Mouse (Mus musculus): Measurements from ENCODE around the gene Brdt. TPM values are rescaled to one million over a fixed set of nuclear protein-coding genes. Genes with fewer than 3 reads are reported as not detected.

Gene Brdt
- 0.59 and 0.64 TPM in 2 replicates for polyA plus RNA-seq (2015; fragmentation: Nextera tagmentation; extraction: Ambion mirVana)

- H3K4me1 ChIP-seq: no peaks in the 10 kb centered on the region
- no peak within 1 kb of the TSS for H3K9ac ChIP-seq
- H3K36me3 ChIP-seq: no peaks in the 10 kb centered on the region
- H3K27ac ChIP-seq (replicated peaks): no peak within 1 kb of the TSS
- no peaks in the 10 kb centered on the region for H3K27me3 ChIP-seq (replicated peaks)
- ATAC-seq (ENCODE audit: extremely low read depth, insufficient number of reproducible peaks, low FRiP score, low TSS enrichment): no peak
- no peak within 1 kb of the TSS for H3K4me2 ChIP-seq
- H3K9me3 ChIP-seq: no peaks in the 10 kb centered on the region
- H3K4me3 ChIP-seq: no peak within 1 kb of the TSS
- WGBS: 83% methylated on average over 30 of the region's 30 CpGs
Observed at GRCm38 (mm10) chr5:107330916-107331421, at the start of gene Brdt. Gene Brdt, plus strand, starts transcription at chr5:107331159.

- Histone ChIP-seq H3K4me2 (no peak overlapping the region), H3K4me1 (peaks cover 44% of the 10 kb centered on the region), H3K9ac (0 out of 2 replicates have a peak overlapping the region, but pooled peaks have one; percentile 8), H3K36me3 (peaks cover 9% of the 10 kb centered on the region; the same call in 1 of the 2 replicates), H3K27me3 (replicated peaks) (no peaks in the 10 kb centered on the region), H3K9me3 (peaks cover 7% of the 10 kb centered on the region; the same call in 1 of the 2 replicates), H3K27ac (replicated peaks) (no peak overlapping the region), H3K4me3 (no peak overlapping the region)
- 69% methylated on average over 9 of the region's 9 CpGs for WGBS
- ATAC-seq (ENCODE audit: extremely low read depth, insufficient number of reproducible peaks, low FRiP score, low TSS enrichment): no peak
Observed at GRCm38 (mm10) chr5:107282561-107283307, 48.2 kb upstream of the Brdt start.

GRCm38 (mm10) chr5:107283935-107284524 is 46.9 kb upstream of the Brdt start:
- no peak for ATAC-seq (ENCODE audit: extremely low read depth, insufficient number of reproducible peaks, low FRiP score, low TSS enrichment)
- WGBS: 71% methylated on average over 10 of the region's 10 CpGs
- Histone ChIP-seq H3K9me3 (peaks cover 7% of the 10 kb centered on the region; the same call in 1 of the 2 replicates), H3K9ac (no peak overlapping the region), H3K4me3 (no peak overlapping the region), H3K27me3 (replicated peaks) (no peaks in the 10 kb centered on the region), H3K4me1 (peaks cover 51% of the 10 kb centered on the region), H3K4me2 (no peak overlapping the region), H3K36me3 (peaks cover 9% of the 10 kb centered on the region; the same call in 1 of the 2 replicates), H3K27ac (replicated peaks) (no peak overlapping the region)

- H3K4me2 ChIP-seq: no peak overlapping the region
- peaks cover 5% of the 10 kb centered on the region; the same call in 1 of the 2 replicates for H3K36me3 ChIP-seq
- peaks cover 49% of the 10 kb centered on the region for H3K4me1 ChIP-seq
- H3K9ac ChIP-seq: no peak overlapping the region
- no peak overlapping the region for H3K4me3 ChIP-seq
- H3K27ac ChIP-seq (replicated peaks): no peak overlapping the region
- peaks cover 2% of the 10 kb centered on the region; the same call in 1 of the 2 replicates for H3K9me3 ChIP-seq
- 71% methylated on average over 6 of the region's 6 CpGs for WGBS
- ATAC-seq (ENCODE audit: extremely low read depth, insufficient number of reproducible peaks, low FRiP score, low TSS enrichment): no peak
- H3K27me3 ChIP-seq (replicated peaks): peaks cover 4% of the 10 kb centered on the region
Observed at GRCm38 (mm10) chr5:107285563-107285962, 45.4 kb upstream of the Brdt start.

GRCm38 (mm10) chr5:107287254-107287907 is 43.6 kb upstream of the Brdt start:
- Histone ChIP-seq H3K27me3 (replicated peaks) (peaks cover 17% of the 10 kb centered on the region), H3K4me2 (peak overlapping the region; percentile 84), H3K27ac (replicated peaks) (peak overlapping the region; percentile 25), H3K4me1 (peaks cover 45% of the 10 kb centered on the region), H3K4me3 (peak overlapping the region; percentile 97), H3K36me3 (no peaks in the 10 kb centered on the region), H3K9ac (peak overlapping the region; percentile 94), H3K9me3 (no peaks in the 10 kb centered on the region)
- 22% methylated on average over 6 of the region's 6 CpGs for WGBS
- ATAC-seq (ENCODE audit: extremely low read depth, insufficient number of reproducible peaks, low FRiP score, low TSS enrichment): no peak

GRCm38 (mm10) chr5:107287908-107288267 is 43.1 kb upstream of the Brdt start:
- no peak for ATAC-seq (ENCODE audit: extremely low read depth, insufficient number of reproducible peaks, low FRiP score, low TSS enrichment)
- Histone ChIP-seq H3K9me3 (no peaks in the 10 kb centered on the region), H3K4me3 (peak overlapping the region; percentile 97), H3K9ac (peak overlapping the region; percentile 94), H3K4me2 (peak overlapping the region; percentile 84), H3K27me3 (replicated peaks) (peaks cover 20% of the 10 kb centered on the region), H3K4me1 (peaks cover 40% of the 10 kb centered on the region), H3K36me3 (no peaks in the 10 kb centered on the region), H3K27ac (replicated peaks) (peak overlapping the region; percentile 25; the same call in 1 of the 2 replicates)
- 47% methylated on average over 5 of the region's 5 CpGs for WGBS

- peaks cover 23% of the 10 kb centered on the region for H3K27me3 ChIP-seq (replicated peaks)
Observed at GRCm38 (mm10) chr5:107288427-107289233, 42.3 kb upstream of the Brdt start.

GRCm38 (mm10) chr5:107289234-107289764 is 41.7 kb upstream of the Brdt start, which contains the start of gene Tgfbr3:
Gene Tgfbr3, minus strand, starts transcription at chr5:107289629.
- peaks cover 23% of the 10 kb centered on the region for H3K27me3 ChIP-seq (replicated peaks)
- peaks cover 27% of the 10 kb centered on the region for H3K4me1 ChIP-seq
- no peaks in the 10 kb centered on the region for H3K9me3 ChIP-seq
- peak within 1 kb of the TSS; percentile 92 for H3K27ac ChIP-seq (replicated peaks)
- H3K36me3 ChIP-seq: no peaks in the 10 kb centered on the region
- H3K9ac ChIP-seq: peak within 1 kb of the TSS; percentile 94
- H3K4me2 ChIP-seq: peak within 1 kb of the TSS; percentile 84
- H3K4me3 ChIP-seq: peak within 1 kb of the TSS; percentile 97
- under 1% methylated on average over 51 of the region's 54 CpGs for WGBS
- ATAC-seq (ENCODE audit: extremely low read depth, insufficient number of reproducible peaks, low FRiP score, low TSS enrichment): peak; percentile 83

More at GRCm38 (mm10) chr5:107288427-107289233, 42.3 kb upstream of the Brdt start:
- Histone ChIP-seq H3K4me2 (peak overlapping the region; percentile 84), H3K36me3 (no peaks in the 10 kb centered on the region), H3K9ac (peak overlapping the region; percentile 94), H3K9me3 (no peaks in the 10 kb centered on the region), H3K4me1 (peaks cover 33% of the 10 kb centered on the region), H3K4me3 (peak overlapping the region; percentile 97), H3K27ac (replicated peaks) (peak overlapping the region; percentile 92)
- ATAC-seq (ENCODE audit: extremely low read depth, insufficient number of reproducible peaks, low FRiP score, low TSS enrichment): no peak
- under 1% methylated on average over 62 of the region's 62 CpGs for WGBS

GRCm38 (mm10) chr5:107289986-107290385 is 41.0 kb upstream of the Brdt start:
- Histone ChIP-seq H3K9me3 (no peaks in the 10 kb centered on the region), H3K27ac (replicated peaks) (no peak overlapping the region), H3K4me1 (peaks cover 26% of the 10 kb centered on the region), H3K4me3 (peak overlapping the region; percentile 97), H3K36me3 (no peaks in the 10 kb centered on the region), H3K9ac (peak overlapping the region; percentile 94), H3K4me2 (peak overlapping the region; percentile 84), H3K27me3 (replicated peaks) (peaks cover 23% of the 10 kb centered on the region)
- 41% methylated on average over 8 of the region's 8 CpGs for WGBS
- no peak for ATAC-seq (ENCODE audit: extremely low read depth, insufficient number of reproducible peaks, low FRiP score, low TSS enrichment)

GRCm38 (mm10) chr5:107294041-107294440 is 36.9 kb upstream of the Brdt start:
- H3K4me3 ChIP-seq: no peak overlapping the region
- no peak overlapping the region for H3K27ac ChIP-seq (replicated peaks)
- no peak for ATAC-seq (ENCODE audit: extremely low read depth, insufficient number of reproducible peaks, low FRiP score, low TSS enrichment)
- H3K9me3 ChIP-seq: no peaks in the 10 kb centered on the region
- H3K36me3 ChIP-seq: no peaks in the 10 kb centered on the region
- no peak overlapping the region for H3K9ac ChIP-seq
- peaks cover 10% of the 10 kb centered on the region for H3K4me1 ChIP-seq
- 86% methylated on average over 4 of the region's 4 CpGs for WGBS
- no peak overlapping the region for H3K4me2 ChIP-seq
- H3K27me3 ChIP-seq (replicated peaks): peaks cover 23% of the 10 kb centered on the region

All from heart, embryonic 13.5 days (tissue).